Mouse (Mus musculus): ENCODE results near the gene Olfr1373. TPM values are rescaled to one million over a fixed set of nuclear protein-coding genes. Genes with fewer than 3 reads are reported as not detected.
"Not testable (repeated sequence)": the region's sequence is repeated elsewhere in the genome, so short reads cannot be mapped to it uniquely, and the experiment has no call there.

The Olfr1373 gene
- polyA plus RNA-seq, 1 experiment from 2014 or later = not detected

- Histone ChIP-seq H3K27ac (replicated peaks in 1 of 2; ENCODE audit: control insufficient read depth in 1 of 2, insufficient read depth in 1 of 2, low read depth in 2 of 2, low read length in 2 of 2) (no peak overlapping the region), H3K4me2 (ENCODE audit: low read length) (no peak overlapping the region), H3K4me3 (ENCODE audit: control insufficient read depth in 1 of 2, insufficient read depth in 1 of 2, low read depth in 1 of 2, low read length in 2 of 2) (no peak overlapping the region), H3K4me1 (ENCODE audit: control insufficient read depth in 2 of 2, insufficient read depth in 2 of 2, low read length in 2 of 2) (no peaks in the 10 kb centered on the region), H3K9ac (ENCODE audit: low read length) (no peak overlapping the region), H3K27me3 (ENCODE audit: control insufficient read depth, insufficient read depth, low read length) (no peaks in the 10 kb centered on the region), H3K9me3 (ENCODE audit: control insufficient read depth, low read length) (no peaks in the 10 kb centered on the region), H3K36me3 (ENCODE audit: control insufficient read depth, insufficient read depth, low read length) (peaks cover 86% of the 10 kb centered on the region)
- ATAC-seq (ENCODE audit: insufficient number of reproducible peaks, insufficient read depth, low FRiP score, low read depth) = no peak
- 84% methylated on average over 6 of the region's 6 CpGs for WGBS
Measured at GRCm38 (mm10) chr11:52122045-52122444, 23.3 kb downstream of the Olfr1373 start.

GRCm38 (mm10) chr11:52120415-52120814 is 24.9 kb downstream of the Olfr1373 start:
- H3K9me3 ChIP-seq (ENCODE audit: control insufficient read depth, low read length); ATAC-seq (ENCODE audit: insufficient number of reproducible peaks, insufficient read depth, low FRiP score, low read depth); H3K4me3 ChIP-seq (ENCODE audit: control insufficient read depth in 1 of 2, insufficient read depth in 1 of 2, low read depth in 1 of 2, low read length in 2 of 2); H3K4me1 ChIP-seq (ENCODE audit: control insufficient read depth in 2 of 2, insufficient read depth in 2 of 2, low read length in 2 of 2); H3K9ac ChIP-seq (ENCODE audit: low read length); H3K4me2 ChIP-seq (ENCODE audit: low read length); H3K27me3 ChIP-seq (ENCODE audit: control insufficient read depth, insufficient read depth, low read length); H3K27ac ChIP-seq (replicated peaks in 1 of 2; ENCODE audit: control insufficient read depth in 1 of 2, insufficient read depth in 1 of 2, low read depth in 2 of 2, low read length in 2 of 2): not testable (repeated sequence)
- peaks cover 98% of the 10 kb centered on the region for H3K36me3 ChIP-seq (ENCODE audit: control insufficient read depth, insufficient read depth, low read length)

- ATAC-seq (ENCODE audit: insufficient number of reproducible peaks, insufficient read depth, low FRiP score, low read depth) = no peak
- Histone ChIP-seq H3K4me3 (ENCODE audit: control insufficient read depth in 1 of 2, insufficient read depth in 1 of 2, low read depth in 1 of 2, low read length in 2 of 2) (no peak overlapping the region), H3K4me1 (ENCODE audit: control insufficient read depth in 2 of 2, insufficient read depth in 2 of 2, low read length in 2 of 2) (no peaks in the 10 kb centered on the region), H3K27ac (replicated peaks in 1 of 2; ENCODE audit: control insufficient read depth in 1 of 2, insufficient read depth in 1 of 2, low read depth in 2 of 2, low read length in 2 of 2) (no peak overlapping the region), H3K4me2 (ENCODE audit: low read length) (no peak overlapping the region), H3K36me3 (ENCODE audit: control insufficient read depth, insufficient read depth, low read length) (peaks cover 95% of the 10 kb centered on the region), H3K27me3 (ENCODE audit: control insufficient read depth, insufficient read depth, low read length) (no peaks in the 10 kb centered on the region), H3K9me3 (ENCODE audit: control insufficient read depth, low read length) (no peaks in the 10 kb centered on the region), H3K9ac (ENCODE audit: low read length) (no peak overlapping the region)
- 97% methylated on average over 7 of the region's 7 CpGs for WGBS
Measured at GRCm38 (mm10) chr11:52117156-52117555, 28.2 kb downstream of the Olfr1373 start.

GRCm38 (mm10) chr11:52116117-52116516 is 29.2 kb downstream of the Olfr1373 start:
- not testable (repeated sequence) for H3K9me3 ChIP-seq (ENCODE audit: control insufficient read depth, low read length); ATAC-seq (ENCODE audit: insufficient number of reproducible peaks, insufficient read depth, low FRiP score, low read depth); H3K4me3 ChIP-seq (ENCODE audit: control insufficient read depth in 1 of 2, insufficient read depth in 1 of 2, low read depth in 1 of 2, low read length in 2 of 2); H3K27me3 ChIP-seq (ENCODE audit: control insufficient read depth, insufficient read depth, low read length); H3K4me2 ChIP-seq (ENCODE audit: low read length); H3K9ac ChIP-seq (ENCODE audit: low read length); H3K4me1 ChIP-seq (ENCODE audit: control insufficient read depth in 2 of 2, insufficient read depth in 2 of 2, low read length in 2 of 2); H3K27ac ChIP-seq (replicated peaks in 1 of 2; ENCODE audit: control insufficient read depth in 1 of 2, insufficient read depth in 1 of 2, low read depth in 2 of 2, low read length in 2 of 2)
- 94% methylated on average over 6 of the region's 6 CpGs for whole genome bisulfite sequencing
- H3K36me3 ChIP-seq (ENCODE audit: control insufficient read depth, insufficient read depth, low read length) = peaks cover 85% of the 10 kb centered on the region

GRCm38 (mm10) chr11:52115479-52115878 is 29.8 kb downstream of the Olfr1373 start:
- H3K9ac ChIP-seq (ENCODE audit: low read length) = no peak overlapping the region
- no peaks in the 10 kb centered on the region for H3K4me1 ChIP-seq (ENCODE audit: control insufficient read depth in 2 of 2, insufficient read depth in 2 of 2, low read length in 2 of 2)
- no peaks in the 10 kb centered on the region for H3K9me3 ChIP-seq (ENCODE audit: control insufficient read depth, low read length)
- no peaks in the 10 kb centered on the region for H3K27me3 ChIP-seq (ENCODE audit: control insufficient read depth, insufficient read depth, low read length)
- H3K4me2 ChIP-seq (ENCODE audit: low read length) = no peak overlapping the region
- H3K36me3 ChIP-seq (ENCODE audit: control insufficient read depth, insufficient read depth, low read length) = peaks cover 79% of the 10 kb centered on the region
- no peak overlapping the region for H3K4me3 ChIP-seq (ENCODE audit: control insufficient read depth in 1 of 2, insufficient read depth in 1 of 2, low read depth in 1 of 2, low read length in 2 of 2)
- ATAC-seq (ENCODE audit: insufficient number of reproducible peaks, insufficient read depth, low FRiP score, low read depth) = no peak
- 83% methylated on average over 3 of the region's 3 CpGs for WGBS
- H3K27ac ChIP-seq (replicated peaks in 1 of 2; ENCODE audit: control insufficient read depth in 1 of 2, insufficient read depth in 1 of 2, low read depth in 2 of 2, low read length in 2 of 2) = no peak overlapping the region

- H3K4me3 ChIP-seq (ENCODE audit: control insufficient read depth in 1 of 2, insufficient read depth in 1 of 2, low read depth in 1 of 2, low read length in 2 of 2) = no peak overlapping the region
- no peaks in the 10 kb centered on the region for H3K27me3 ChIP-seq (ENCODE audit: control insufficient read depth, insufficient read depth, low read length)
- H3K36me3 ChIP-seq (ENCODE audit: control insufficient read depth, insufficient read depth, low read length) = peaks cover 19% of the 10 kb centered on the region
- H3K9ac ChIP-seq (ENCODE audit: low read length) = no peak overlapping the region
- no peak overlapping the region for H3K27ac ChIP-seq (replicated peaks in 1 of 2; ENCODE audit: control insufficient read depth in 1 of 2, insufficient read depth in 1 of 2, low read depth in 2 of 2, low read length in 2 of 2)
- no peaks in the 10 kb centered on the region for H3K9me3 ChIP-seq (ENCODE audit: control insufficient read depth, low read length)
- WGBS = 88% methylated on average over 1 of the region's 1 CpGs
- H3K4me1 ChIP-seq (ENCODE audit: control insufficient read depth in 2 of 2, insufficient read depth in 2 of 2, low read length in 2 of 2) = peaks cover 0 to 23% of the 10 kb centered on the region in 2 experiments; a peak in 2 of 4 replicates
- H3K4me2 ChIP-seq (ENCODE audit: low read length) = no peak overlapping the region
- ATAC-seq (ENCODE audit: insufficient number of reproducible peaks, insufficient read depth, low FRiP score, low read depth) = no peak
Measured at GRCm38 (mm10) chr11:52109421-52109820, 35.9 kb downstream of the Olfr1373 start.

GRCm38 (mm10) chr11:52108796-52109195 is 36.5 kb downstream of the Olfr1373 start:
- H3K9me3 ChIP-seq (ENCODE audit: control insufficient read depth, low read length) = no peaks in the 10 kb centered on the region
- no peak overlapping the region for H3K9ac ChIP-seq (ENCODE audit: low read length)
- no peak overlapping the region for H3K27ac ChIP-seq (replicated peaks in 1 of 2; ENCODE audit: control insufficient read depth in 1 of 2, insufficient read depth in 1 of 2, low read depth in 2 of 2, low read length in 2 of 2)
- no peak overlapping the region for H3K4me2 ChIP-seq (ENCODE audit: low read length)
- peaks cover 2 to 27% of the 10 kb centered on the region in 2 experiments; a peak in 3 of 4 replicates for H3K4me1 ChIP-seq (ENCODE audit: control insufficient read depth in 2 of 2, insufficient read depth in 2 of 2, low read length in 2 of 2)
- no peaks in the 10 kb centered on the region for H3K27me3 ChIP-seq (ENCODE audit: control insufficient read depth, insufficient read depth, low read length)
- ATAC-seq (ENCODE audit: insufficient number of reproducible peaks, insufficient read depth, low FRiP score, low read depth) = no peak
- WGBS = 91% methylated on average over 5 of the region's 5 CpGs
- no peak overlapping the region for H3K4me3 ChIP-seq (ENCODE audit: control insufficient read depth in 1 of 2, insufficient read depth in 1 of 2, low read depth in 1 of 2, low read length in 2 of 2)
- peaks cover 13% of the 10 kb centered on the region for H3K36me3 ChIP-seq (ENCODE audit: control insufficient read depth, insufficient read depth, low read length)

- H3K27ac ChIP-seq (replicated peaks in 1 of 2; ENCODE audit: control insufficient read depth in 1 of 2, insufficient read depth in 1 of 2, low read depth in 2 of 2, low read length in 2 of 2) = peak overlapping the region in 1 of 2 experiments; percentile 55; a peak in 1 of 4 replicates
- WGBS = 89% methylated on average over 1 of the region's 1 CpGs
- ATAC-seq (ENCODE audit: insufficient number of reproducible peaks, insufficient read depth, low FRiP score, low read depth) = no peak
- H3K27me3 ChIP-seq (ENCODE audit: control insufficient read depth, insufficient read depth, low read length) = no peaks in the 10 kb centered on the region
- H3K4me3 ChIP-seq (ENCODE audit: control insufficient read depth in 1 of 2, insufficient read depth in 1 of 2, low read depth in 1 of 2, low read length in 2 of 2) = no peak overlapping the region
- no peak overlapping the region for H3K9ac ChIP-seq (ENCODE audit: low read length)
- no peaks in the 10 kb centered on the region for H3K36me3 ChIP-seq (ENCODE audit: control insufficient read depth, insufficient read depth, low read length)
- no peak overlapping the region for H3K4me2 ChIP-seq (ENCODE audit: low read length)
- H3K9me3 ChIP-seq (ENCODE audit: control insufficient read depth, low read length) = no peaks in the 10 kb centered on the region
- peaks cover 2 to 43% of the 10 kb centered on the region in 2 experiments; a peak in 3 of 4 replicates for H3K4me1 ChIP-seq (ENCODE audit: control insufficient read depth in 2 of 2, insufficient read depth in 2 of 2, low read length in 2 of 2)
Measured at GRCm38 (mm10) chr11:52106438-52106837, 38.9 kb downstream of the Olfr1373 start.
